Mouse (Mus musculus) thymus, postnatal 0 days (tissue): ENCODE results near the gene Hnrnpl. TPM values are rescaled to one million over a fixed set of nuclear protein-coding genes. Genes with fewer than 3 reads are reported as not detected.
A peak's percentile ranks its signal among the peaks of the same experiment; 100 is the strongest.

Experiments used
- DNase-seq: peaks from one replicate; pipeline ENCODE4 v3.0.0-alpha.2; 2015; ENCODE audit warnings: low spot score
- polyA plus RNA-seq: library from polyadenylated mRNA; unstranded; fragments of >200 nt; fragmentation: Nextera tagmentation; extraction: Ambion mirVana; gene quantifications from 2 replicates; pipeline ENCODE4 v1.2.1, GENCODE M21; 2015

Hnrnpl gene
- polyA plus RNA-seq, 1 experiment from 2014 or later, result 358 TPM

DNA sequence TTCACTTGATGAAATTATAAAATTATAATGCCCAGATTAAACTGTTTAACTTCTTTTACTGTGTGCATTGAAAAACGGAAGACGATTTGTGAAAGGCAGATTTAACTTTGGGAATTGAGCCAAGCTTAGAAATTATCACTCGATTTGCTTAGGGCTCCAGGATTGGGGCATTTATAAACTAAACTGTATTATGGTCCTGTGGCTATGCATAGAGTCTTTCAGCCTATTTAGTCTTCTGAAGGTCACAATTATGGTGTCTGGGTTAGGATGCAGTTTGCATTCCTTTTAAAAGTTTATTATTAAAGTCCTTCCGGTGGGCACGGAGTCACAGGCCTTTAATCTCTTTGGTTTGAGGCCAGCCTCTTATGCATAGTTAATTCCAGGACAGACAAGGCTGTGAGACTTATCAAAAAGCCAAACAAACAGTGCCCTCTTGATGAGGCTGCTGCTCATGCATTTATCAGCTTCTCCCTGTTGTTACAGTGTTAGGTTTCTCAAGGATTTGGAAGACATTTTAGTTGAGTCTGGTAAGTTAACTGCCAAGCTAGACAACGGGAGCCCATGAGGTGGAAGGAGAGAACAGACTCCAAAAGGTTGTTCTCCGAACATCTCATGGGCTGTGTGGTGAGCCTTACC is 3.4 kb downstream of the Hnrnpl start:
- no peak for DNase-seq

GRCm38 (mm10) chr7:28812436-28812835 is 4.1 kb downstream of the Hnrnpl start:
- no peak for DNase-seq

GRCm38 (mm10) chr7:28812949-28813348 is 4.6 kb downstream of the Hnrnpl start:
- DNase-seq, result no peak

DNA sequence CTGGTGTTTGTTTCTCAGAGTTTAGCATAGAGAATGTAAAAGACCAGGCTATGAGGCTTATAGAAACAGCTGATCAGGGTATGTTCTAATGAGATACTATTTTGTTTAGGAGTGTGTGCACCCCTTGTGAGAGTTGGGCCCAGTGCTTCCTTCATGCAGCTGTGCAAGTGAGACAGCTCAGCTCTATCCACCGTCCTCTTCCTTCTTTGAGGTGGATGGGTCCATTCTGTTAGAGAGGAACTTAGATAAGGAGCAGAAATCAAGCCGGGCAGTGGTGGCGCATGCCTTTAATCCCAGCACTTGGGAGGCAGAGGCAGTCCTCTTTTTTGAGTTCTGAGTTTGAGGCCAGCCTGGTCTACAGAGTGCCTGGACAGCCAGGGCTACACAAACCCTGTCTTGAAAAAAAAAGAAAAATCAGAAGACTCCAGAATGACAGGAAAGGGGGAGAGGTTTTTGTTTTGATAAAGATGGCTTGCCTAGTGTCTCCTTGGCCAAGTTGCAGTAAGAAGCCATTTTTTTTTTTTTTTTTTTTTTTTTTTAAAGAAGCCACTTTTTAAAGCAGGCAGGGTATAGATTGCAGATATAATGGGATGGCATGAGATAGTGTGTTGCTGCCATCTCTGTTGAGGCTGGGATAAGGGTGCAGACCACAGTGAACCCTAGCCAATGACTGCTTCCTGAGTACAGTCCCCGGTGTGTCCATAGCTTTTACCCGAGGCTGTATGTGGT is 6.1 kb downstream of the Hnrnpl start:
- DNase-seq, result no peak

GRCm38 (mm10) chr7:28815230-28815629 is 6.9 kb downstream of the Hnrnpl start:
- DNase-seq, result no peak

GRCm38 (mm10) chr7:28816201-28816600 is 7.9 kb downstream of the Hnrnpl start:
- no peak for DNase-seq

DNA sequence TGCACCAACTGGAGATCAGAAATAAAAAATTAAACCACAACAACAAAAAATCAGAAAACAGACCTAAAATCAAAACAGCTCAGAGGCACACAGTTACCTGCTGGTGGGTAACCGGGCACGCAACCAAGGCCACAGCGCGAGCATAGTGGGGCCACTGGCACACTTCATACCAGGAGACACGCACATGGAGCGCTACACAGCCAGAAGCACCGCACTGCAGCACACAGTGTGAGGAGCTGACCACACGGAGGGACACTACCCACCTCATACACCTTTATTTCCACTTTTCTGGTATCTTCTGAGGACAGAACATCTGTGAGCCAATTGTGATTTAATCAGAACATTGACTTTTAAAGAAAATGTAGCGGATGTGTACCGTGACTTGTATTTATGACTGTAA is 8.6 kb downstream of the Hnrnpl start:
- no peak for DNase-seq

GRCm38 (mm10) chr7:28817524-28817923 is 9.2 kb downstream of the Hnrnpl start:
- DNase-seq, result no peak

DNA sequence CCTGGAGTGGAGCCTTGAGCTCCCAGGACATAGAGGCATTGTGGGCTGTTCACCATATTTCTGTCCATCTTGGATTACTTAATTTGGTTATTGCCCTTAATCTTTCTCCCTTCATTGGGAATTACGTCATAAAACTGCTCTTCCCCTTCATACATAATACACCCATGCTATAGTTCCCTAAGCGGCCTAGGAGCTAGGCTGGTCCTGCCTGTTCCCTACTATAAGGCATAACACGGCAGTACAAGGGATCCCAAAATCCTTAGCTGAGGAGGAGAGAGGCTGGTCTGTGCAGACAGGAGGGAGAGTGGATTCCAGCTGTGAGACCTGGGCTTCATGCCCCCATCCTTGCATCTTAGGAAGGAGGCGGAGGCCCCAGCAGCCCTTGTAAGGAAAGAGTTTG is 9.6 kb downstream of the Hnrnpl start:
- DNase-seq, result no peak

GRCm38 (mm10) chr7:28818436-28818835 is 10.1 kb downstream of the Hnrnpl start:
- DNase-seq, result no peak

GRCm38 (mm10) chr7:28818861-28819452 is 10.6 kb downstream of the Hnrnpl start:
- no peak for DNase-seq

GRCm38 (mm10) chr7:28819571-28819970 is 11.2 kb downstream of the Hnrnpl start:
- no peak for DNase-seq

- DNase-seq, result no peak
These were observed 12.3 kb downstream of the Hnrnpl start for GRCm38 (mm10) chr7:28820358-28821260.

GRCm38 (mm10) chr7:28821261-28821831 is 13.0 kb downstream of the Hnrnpl start:
- no peak for DNase-seq

- no peak for DNase-seq
These were observed 14.2 kb downstream of the Hnrnpl start for GRCm38 (mm10) chr7:28822556-28822955.

DNA sequence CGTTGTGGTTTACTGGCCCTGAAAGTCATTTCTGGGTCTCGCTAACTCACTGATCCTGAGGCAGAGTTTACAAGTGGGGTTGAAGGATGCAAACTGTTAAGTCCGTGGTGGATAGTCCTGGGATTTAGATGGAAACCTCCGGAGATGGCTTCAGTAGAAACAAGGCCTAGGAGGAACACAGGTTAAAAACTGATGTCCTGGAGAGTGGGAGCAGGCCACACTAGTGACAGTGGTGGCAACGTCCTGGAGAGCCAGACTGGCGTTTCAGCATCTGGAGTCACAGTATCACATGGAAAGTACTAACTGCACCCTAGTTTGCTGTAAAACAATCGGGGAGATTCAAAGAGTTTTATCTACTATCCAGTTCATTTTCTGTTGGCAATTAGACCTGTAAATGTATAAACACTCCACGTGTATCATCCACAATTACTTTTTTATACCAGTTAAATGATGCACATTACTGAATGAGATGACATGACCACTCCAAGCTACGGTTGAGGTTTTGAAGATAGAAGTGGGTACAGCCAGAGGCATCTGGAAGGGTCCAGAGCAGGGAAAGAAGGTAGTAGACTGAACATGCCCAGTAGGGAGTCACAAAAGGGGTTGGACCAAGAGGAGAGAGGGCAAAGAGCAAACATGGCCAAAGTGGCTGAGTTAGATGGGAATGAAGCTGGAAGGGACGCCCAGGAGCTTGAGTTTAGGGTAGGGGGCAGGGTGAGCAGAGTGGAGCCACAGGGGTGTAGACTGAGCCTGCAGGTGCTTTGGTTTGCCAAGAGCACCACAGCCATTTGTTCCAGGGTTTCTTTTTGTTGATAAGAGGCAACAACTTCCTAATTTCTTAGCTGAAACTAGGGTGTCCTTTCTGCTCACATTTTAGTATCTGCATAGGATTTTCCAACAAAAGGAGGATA is 14.9 kb downstream of the Hnrnpl start:
- no peak for DNase-seq

GRCm38 (mm10) chr7:28823932-28824331 is 15.6 kb downstream of the Hnrnpl start:
- no peak for DNase-seq

GRCm38 (mm10) chr7:28824941-28825685 is 16.8 kb downstream of the Hnrnpl start, which contains the start of gene Ech1:
Gene Ech1 (plus strand): TSS chr7:28825217.
- DNase-seq, result peak; percentile 91

DNA sequence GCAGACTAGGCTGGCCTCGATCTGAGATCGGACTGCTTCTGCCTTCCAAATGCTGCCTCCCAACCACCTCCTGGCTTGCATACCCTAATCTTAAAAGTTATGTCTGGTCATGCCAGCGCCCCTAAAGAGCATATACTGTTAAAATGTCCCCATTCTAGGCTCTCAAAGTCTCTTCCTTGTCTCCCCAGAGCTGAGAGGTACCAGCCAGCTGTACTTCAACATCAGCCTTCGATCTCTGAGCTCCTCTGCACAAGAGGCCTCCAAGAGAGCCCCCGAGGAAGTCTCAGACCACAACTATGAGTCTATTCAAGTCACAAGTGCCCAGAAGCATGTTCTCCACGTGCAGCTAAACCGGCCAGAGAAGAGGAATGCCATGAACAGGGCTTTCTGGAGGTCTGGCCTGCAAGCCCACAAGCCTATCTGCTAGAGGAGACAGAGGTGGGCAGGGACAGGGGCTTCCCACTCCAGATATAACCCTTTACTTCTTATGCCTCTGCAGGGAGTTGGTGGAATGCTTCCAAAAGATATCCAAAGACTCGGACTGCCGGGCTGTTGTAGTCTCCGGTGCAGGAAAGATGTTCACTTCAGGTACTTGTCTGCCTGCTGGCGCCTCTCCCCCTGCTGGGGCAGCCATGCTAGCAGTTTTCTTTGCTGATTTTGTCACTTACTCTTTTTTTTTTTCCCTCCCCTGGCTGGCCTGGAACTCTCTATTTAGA is 17.5 kb downstream of the Hnrnpl start:
- peak; percentile 59 for DNase-seq
